Mouse (Mus musculus) splenic B cell, adult 2 months (primary cell): ENCODE measurements around the gene Pitpnm2.

Experiments used
- DNase-seq: peaks from one replicate; pipeline ENCODE4 v3.0.0-alpha.2; 2011; ENCODE audit warnings: low read depth, low spot score
- H3K27me3 ChIP-seq: 2 replicates; pipeline ENCODE4 v1.6.1; 2012; ENCODE audit warnings: mild to moderate bottlenecking, low read length, moderate library complexity, mixed read lengths; ENCODE audit not compliant: control insufficient read depth, poor library complexity, insufficient read depth, severe bottlenecking
- H3K36me3 ChIP-seq: 2 replicates; pipeline ENCODE4 v1.6.1; 2012; ENCODE audit warnings: mild to moderate bottlenecking, low read length, moderate library complexity, mixed read lengths; ENCODE audit not compliant: control insufficient read depth, poor library complexity, insufficient read depth, severe bottlenecking

Pitpnm2 gene

DNA sequence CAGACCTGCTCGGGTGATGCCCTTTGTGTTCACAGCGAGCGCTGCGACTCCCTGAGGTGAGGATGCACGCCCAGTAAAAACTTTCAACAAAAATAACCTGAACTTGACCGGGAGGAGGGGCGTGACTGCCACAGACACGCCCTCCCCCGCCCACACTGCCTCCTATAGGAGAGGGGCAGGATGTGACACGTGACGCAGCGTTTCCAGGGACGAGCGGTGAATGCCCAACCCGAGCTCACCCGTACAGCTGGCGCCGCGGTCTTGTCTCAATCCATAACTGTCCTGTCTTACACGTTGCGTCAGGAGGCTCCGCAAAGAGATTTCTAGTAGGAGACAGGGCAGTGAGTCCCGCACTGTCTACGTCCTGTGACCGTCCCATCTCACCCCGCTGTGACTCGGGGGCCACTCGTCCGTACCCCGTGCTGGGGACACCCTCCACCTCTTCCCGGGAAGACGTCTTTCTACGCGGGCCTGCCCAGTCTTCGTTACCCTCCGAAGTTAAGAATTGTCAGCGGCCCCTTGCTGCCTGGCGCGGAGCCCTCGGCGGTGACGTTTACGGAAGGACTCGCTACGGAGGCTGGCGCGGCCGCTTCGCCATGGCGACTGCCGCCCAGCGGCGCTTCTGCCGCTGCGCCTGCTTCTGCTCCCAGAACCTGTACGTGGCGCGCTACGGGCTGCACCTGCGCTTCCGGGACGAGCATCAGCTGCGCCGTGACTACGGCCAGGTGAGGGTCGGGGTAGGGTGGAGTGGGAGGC, 137.6 kb downstream of the Pitpnm2 start, which contains the start of gene Ogfod2:
Ogfod2 (plus strand) TSS at position 556 of the 756 bp plus-strand sequence.
- no peaks in the 10 kb centered on the region for H3K36me3 ChIP-seq
- no peaks in the 10 kb centered on the region for H3K27me3 ChIP-seq
- DNase-seq: peak; percentile 98

DNA sequence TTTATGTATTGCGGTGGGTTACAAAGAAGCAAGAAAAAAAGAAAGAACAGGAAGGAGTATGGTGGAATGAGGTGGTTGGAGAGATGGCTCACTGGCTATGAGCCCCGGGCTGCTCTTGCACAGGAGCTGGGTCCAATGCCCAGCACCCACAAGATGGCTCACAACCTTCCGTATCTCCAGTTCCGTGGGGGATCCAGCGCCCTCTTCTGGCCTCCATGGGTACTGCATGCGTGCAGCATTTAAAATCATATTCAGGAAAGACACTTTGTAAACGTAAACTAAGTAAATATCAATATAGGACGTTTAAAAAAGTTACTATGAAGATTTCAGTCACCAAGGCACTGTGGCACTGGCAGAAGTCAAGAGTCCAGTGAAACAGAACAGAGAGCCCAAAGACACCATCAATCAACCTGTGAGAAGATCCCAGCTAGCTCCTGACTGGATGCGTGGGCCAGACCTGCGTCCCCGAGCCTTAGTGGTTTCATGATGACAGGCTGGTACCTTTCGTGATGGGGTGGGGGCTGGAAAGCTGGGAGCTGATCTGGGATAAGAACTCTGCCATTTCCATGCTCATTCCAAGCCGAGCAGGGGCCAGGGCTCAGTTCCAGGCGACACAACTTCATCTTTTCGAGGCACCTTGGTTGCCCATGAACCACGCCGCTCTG, 138.4 kb downstream of the Pitpnm2 start:
- Histone ChIP-seq H3K27me3 (no peaks in the 10 kb centered on the region), H3K36me3 (no peaks in the 10 kb centered on the region)
- peak; percentile 76 for DNase-seq

DNA sequence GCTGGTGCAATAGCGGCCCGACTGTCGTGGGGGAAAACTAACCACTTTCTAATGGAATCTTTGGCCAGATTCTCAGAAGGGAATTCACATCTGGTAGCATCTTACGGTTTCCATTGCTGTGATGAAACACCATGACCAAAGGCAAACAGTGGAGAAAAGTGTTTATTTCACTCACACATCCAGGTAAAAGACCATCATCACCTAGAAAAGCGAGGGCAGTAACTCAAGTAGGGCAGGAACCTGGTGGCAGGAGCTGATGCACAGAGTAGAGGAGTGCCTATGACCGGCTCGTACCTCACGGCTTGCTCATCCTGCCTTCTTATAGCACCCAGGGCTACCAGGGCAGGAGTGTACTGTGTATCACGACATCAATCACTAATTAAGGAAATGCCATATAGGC, 146.0 kb downstream of the Pitpnm2 start:
- Histone ChIP-seq H3K36me3 (no peaks in the 10 kb centered on the region), H3K27me3 (no peaks in the 10 kb centered on the region)
- DNase-seq: no peak

DNA sequence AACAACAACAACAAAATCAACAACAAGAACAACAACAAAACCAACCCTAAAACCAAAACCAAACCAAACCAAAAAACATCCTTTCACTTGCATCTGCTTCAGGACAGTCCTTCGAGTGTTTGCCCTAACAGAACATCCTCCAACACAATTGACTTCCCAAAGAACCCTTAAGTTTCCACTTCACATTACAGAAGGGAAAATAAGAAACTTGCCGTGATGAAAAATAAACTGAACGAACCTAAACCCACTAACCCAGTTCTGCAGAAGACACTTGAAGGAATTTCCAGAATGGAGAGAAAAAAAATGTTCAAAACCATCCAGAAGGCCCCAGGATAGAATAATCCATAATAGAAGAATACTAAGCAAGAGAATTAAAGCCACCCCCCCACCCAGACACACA, 146.5 kb downstream of the Pitpnm2 start:
- DNase-seq: no peak
- H3K27me3 ChIP-seq: no peaks in the 10 kb centered on the region
- H3K36me3 ChIP-seq: no peaks in the 10 kb centered on the region

DNA sequence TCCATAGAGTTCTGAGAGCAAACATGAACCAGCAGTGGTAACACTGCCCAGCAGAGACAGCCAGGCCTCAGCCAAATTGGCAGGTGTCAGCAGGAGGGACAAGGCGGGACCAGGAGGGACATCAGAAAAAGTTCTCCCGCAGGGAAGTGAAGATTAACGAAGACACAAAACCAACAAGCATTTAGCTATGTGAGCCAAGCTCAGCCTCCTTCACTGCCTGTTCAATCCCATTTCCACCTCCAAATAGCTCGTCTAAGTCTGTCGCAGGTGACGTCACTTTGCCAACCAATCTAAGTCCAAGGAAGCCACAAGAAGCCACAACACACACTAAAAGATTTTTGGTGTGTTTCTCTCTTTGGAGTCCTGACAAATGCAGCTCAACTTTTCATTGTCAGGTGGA, 147.2 kb downstream of the Pitpnm2 start:
- Histone ChIP-seq H3K27me3 (no peaks in the 10 kb centered on the region), H3K36me3 (no peaks in the 10 kb centered on the region)
- DNase-seq: no peak

DNA sequence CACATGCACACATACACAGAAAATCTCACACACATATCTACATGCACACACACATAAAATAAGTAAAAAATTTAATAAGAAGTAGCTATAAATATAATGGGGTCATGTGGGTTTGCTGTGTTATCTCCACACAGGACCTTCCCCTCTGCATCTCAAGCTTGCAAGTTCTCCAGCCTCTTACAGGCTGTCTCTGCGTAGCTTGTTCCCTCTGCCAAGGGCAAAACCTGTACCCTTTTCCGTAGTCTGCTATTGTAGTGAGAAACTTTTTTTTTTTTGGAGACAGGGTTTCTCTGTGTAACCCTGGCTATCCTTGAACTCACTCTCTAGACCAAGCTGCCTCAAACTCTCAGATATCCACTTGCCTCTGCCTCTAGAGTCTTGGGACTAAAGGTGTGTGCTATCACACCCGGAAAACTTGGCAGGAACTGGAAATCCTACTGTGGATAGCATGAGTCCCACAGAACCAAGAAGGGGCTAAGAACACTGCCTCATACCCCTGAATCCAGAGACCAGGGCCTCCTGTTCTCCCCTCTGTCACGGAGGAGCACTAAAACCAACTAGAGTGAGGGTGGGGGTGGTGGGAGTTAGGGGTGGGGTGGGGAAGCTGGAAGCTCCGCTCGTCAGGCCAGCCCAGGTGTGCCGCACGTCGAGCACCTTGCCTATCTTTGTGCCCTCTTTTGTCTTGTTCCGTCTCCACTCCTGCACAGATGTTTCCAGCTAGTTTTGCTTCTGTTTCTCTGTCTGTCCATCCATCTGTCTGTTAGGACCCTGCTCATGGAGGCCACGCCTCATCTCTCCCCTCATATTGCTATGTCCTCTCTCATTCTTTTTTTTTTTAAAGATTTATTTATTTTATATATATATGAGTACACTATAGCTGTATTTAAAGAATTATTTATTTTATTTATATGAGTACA, 149.2 kb downstream of the Pitpnm2 start:
- no peaks in the 10 kb centered on the region for H3K36me3 ChIP-seq
- no peak for DNase-seq
- H3K27me3 ChIP-seq: no peaks in the 10 kb centered on the region; the same call in 1 of the 2 replicates

DNA sequence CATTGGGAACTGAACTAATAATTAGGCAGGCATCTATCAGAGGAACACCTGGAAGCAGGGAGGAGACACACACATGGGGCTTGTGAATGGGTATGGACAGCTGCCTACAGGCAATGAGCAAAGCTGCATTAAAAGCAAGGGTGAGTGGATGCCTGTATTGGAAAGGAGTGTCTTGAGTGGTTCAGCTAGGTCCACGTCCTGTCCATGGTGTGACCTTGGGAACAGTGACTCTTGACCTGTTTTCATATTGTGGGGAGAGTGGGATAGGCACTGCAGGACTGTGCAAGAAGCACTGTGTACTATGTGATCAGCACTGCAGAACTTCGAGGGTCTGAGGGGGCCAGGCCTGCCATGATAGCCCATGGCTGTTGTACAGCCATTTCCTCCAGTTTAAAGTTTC, 150.6 kb downstream of the Pitpnm2 start:
- no peak for DNase-seq
- no peaks in the 10 kb centered on the region for H3K36me3 ChIP-seq
- H3K27me3 ChIP-seq: no peaks in the 10 kb centered on the region; the same call in 1 of the 2 replicates

DNA sequence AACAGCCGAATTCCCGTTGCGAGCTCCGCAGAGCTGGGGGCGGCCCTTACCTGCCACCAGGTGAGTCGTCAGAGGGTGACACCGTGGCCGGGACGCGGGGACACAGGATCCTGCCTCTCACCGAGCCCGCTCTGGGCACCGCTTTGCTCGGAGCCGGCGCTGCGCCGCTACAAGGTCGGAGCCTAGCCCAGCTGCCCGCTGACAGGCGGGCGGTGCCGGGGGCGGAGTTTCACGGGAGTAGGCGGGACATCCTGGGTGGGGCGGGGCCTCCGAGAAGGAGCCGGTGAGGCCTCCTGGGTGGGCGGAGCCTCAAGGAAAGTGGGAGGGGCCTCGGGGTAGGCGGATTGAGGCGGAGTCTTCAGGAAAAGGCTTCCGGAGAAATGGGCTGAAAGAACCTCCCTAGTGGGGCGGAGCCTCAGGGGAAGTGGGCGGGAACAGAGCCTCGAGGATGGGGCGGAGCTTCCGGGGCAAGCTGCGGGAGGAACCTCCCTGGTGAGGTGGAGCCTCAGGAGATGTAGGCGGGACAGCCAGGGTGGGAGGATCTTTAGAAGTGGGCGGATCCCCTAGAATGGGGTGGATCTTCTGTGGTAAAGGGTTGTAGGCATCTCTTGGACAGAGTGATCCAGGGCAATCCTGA, 153.8 kb downstream of the Pitpnm2 start, which contains the start of gene Abcb9:
Abcb9 (minus strand) TSS at position 203 of the 637 bp plus-strand sequence.
- Histone ChIP-seq H3K36me3 (no peaks in the 10 kb centered on the region), H3K27me3 (no peaks in the 10 kb centered on the region; the same call in 1 of the 2 replicates)
- DNase-seq: peak; percentile 99

DNA sequence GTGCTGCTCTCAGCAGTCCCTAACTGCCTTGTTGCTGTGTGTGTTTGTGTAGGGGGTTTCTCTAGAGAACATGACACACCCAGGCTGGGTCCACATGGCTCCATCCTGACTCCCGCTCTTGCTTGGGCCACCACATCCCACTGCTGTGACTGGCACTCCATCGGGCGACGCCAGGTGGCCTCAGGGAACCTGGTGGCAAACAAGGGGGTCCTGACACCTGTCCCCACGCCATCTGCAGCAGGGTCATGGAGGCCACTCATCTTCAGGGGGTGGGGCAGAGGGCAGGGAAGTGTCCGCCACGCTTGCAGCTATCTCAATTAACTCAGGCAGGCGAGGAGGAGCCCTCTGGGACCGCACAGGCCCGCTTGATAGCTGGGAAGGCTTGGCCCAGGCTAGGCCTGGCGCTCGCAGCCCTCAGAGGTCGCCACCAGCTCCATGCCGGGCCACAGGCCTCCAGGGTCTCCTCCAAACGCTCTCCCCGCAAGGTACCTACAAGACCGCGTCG, 154.4 kb downstream of the Pitpnm2 start:
- DNase-seq: no peak
- no peaks in the 10 kb centered on the region for H3K36me3 ChIP-seq

DNA sequence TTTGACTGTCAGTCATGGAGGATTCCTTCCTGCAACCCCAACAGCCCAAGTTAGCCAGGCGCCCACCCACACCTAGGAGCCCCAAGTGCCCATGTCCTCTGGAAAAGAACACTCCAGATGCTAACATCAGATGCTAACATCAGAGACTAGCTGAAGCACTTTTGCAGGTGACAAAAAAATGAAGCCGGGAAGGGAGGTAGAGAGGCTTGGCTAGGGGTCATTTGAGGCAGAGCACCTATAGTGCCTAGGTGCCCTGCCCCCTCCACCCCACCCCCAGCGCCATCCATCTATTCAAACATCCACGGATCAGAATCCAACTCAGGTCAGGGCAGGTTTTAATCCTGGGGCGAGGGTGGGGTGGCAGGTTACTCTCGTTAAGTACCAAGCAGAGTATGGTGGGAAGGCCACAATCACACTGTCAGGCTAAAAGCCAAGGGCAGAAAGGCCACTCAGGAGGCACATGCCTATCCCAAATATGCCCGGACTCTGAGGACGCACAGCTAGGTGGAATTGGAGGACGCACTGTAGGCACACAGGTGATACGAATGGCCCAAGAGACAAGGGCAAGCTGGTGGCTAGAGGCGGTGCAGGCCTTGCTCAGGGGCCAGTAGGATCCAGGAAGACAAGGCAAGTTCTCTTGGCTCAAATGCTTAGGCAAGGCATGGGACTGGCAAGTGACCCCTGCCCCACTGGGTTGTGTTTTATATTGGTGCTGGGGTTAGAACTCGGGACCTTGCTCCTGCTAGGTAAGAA, 155.5 kb downstream of the Pitpnm2 start:
- DNase-seq: no peak
- no peaks in the 10 kb centered on the region for H3K36me3 ChIP-seq
- no peaks in the 10 kb centered on the region; the same call in 1 of the 2 replicates for H3K27me3 ChIP-seq

More for the DNA sequence above, 154.4 kb downstream of the Pitpnm2 start:
- no peaks in the 10 kb centered on the region; the same call in 1 of the 2 replicates for H3K27me3 ChIP-seq

DNA sequence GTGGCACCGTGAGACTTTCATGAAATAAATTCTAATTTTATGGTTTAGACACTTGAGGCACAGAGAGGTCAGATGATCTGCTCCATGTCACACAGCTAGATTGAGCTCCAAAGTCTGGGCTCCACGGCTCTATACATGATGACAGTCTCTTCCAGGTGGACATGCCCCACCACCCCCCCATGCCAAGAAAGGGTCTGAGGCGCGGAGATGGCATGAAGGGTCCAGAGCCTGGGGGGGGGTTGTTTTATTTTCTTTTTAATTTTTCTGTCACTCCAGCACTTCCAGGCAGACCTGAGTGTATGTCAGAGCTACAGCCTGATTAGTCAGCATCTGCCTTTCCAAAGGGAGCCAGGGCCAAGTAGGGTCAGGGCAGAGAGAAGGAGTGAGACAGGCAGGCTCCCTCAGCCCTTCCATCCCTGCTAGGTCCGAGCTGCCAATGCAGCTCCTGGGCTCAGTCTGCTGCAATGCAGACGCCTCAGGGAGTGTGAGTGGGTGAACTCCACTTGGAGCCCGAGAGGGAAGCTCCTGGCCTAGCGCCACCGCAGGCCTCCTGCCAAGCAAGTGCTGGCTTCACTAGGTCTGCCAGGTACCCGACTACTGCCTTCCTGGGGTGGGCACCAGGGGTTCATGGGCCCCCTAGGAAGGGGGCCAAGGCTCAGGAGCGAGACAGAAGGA, 156.3 kb downstream of the Pitpnm2 start:
- H3K36me3 ChIP-seq: no peaks in the 10 kb centered on the region
- H3K27me3 ChIP-seq: no peaks in the 10 kb centered on the region; the same call in 1 of the 2 replicates
- no peak for DNase-seq

DNA sequence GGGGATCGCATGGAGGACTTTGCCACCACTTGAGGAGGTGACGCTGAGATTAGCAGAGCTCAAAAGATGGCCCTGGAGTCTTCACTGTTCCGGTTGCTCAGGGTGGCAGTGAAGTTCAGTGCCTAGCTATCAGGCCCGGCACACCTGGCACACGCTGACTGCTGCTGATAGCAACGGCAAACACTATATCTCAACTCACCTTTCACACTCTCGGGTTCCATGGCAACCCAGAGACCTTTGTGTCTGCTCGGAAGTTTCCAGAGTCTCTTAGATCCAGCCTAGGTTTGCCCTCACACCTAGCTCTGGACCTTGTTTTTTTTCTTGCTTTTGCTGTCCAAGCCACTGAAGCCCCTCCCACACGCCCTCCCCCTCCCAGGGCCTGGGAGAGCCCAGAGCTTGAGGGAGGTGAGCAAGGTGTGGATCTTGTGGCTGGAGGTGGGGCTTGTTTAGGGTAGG, 157.6 kb downstream of the Pitpnm2 start:
- no peaks in the 10 kb centered on the region for H3K36me3 ChIP-seq
- H3K27me3 ChIP-seq: no peaks in the 10 kb centered on the region; the same call in 1 of the 2 replicates
- no peak for DNase-seq

DNA sequence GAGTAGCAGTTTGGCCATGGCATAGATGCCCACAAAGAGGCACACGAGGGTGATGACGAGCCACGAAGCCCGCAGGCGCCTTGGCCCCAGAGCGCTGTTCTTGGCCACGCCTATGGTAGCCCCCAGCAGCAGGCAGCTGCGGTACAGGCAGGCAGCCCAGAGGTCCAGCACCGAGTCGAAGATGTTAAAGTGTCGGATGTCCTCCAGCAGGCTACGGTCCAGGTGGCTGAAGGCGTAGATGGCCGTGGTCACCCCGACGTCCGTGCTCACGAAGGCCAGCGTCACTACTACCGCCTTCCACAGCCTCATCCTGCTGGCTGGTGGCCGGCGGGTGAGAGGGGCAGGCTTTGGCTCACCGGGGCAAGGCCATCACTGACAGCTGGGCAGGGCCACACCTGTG, 159.7 kb downstream of the Pitpnm2 start:
- Histone ChIP-seq H3K27me3 (no peaks in the 10 kb centered on the region), H3K36me3 (no peaks in the 10 kb centered on the region)
- DNase-seq: no peak
